Mouse (Mus musculus) megakaryocyte, embryonic 14.5 days (primary cell): ENCODE data around the gene 2010111I01Rik. TPM values are rescaled to one million over a fixed set of nuclear protein-coding genes. Genes with fewer than 3 reads are reported as not detected.
A peak's percentile ranks its signal among the peaks of the same experiment; 100 is the strongest.

Source experiments
- H3K27me3 ChIP-seq: replicated peaks from 2 replicates; pipeline ENCODE3; 2012; ENCODE audit warnings: inconsistent platforms
- H3K36me3 ChIP-seq: replicated peaks from 2 replicates; pipeline ENCODE3; 2012; ENCODE audit warnings: low read length, inconsistent platforms, mixed read lengths
- H3K4me1 ChIP-seq: 2 replicates; pipeline ENCODE4 v1.6.1; 2012; ENCODE audit warnings: inconsistent platforms
- H3K4me3 ChIP-seq: replicated peaks from 2 replicates; pipeline ENCODE3; 2012; ENCODE audit warnings: moderate library complexity, mild to moderate bottlenecking, inconsistent platforms
- H3K9me3 ChIP-seq: 2 replicates; pipeline ENCODE4 v1.6.1; 2012; ENCODE audit warnings: inconsistent platforms
- FLI1 ChIP-seq: IDR thresholded peaks from 2 replicates; pipeline ENCODE4 v1.6.1; 2012; ENCODE audit warnings: low read length, inconsistent platforms, mixed read lengths
- GATA1 ChIP-seq: IDR thresholded peaks from 3 replicates; pipeline ENCODE4 v1.6.1; 2012; ENCODE audit warnings: mixed read lengths, low read length, inconsistent platforms, borderline replicate concordance
- polyA plus RNA-seq: library from polyadenylated mRNA; stranded (reverse); fragments of >175 nt; gene quantifications from 2 replicates; pipeline ENCODE4 v1.2.3, GENCODE M21; 2012; ENCODE audit warnings: low replicate concordance; ENCODE audit not compliant: insufficient read depth

2010111I01Rik gene
- polyA plus RNA-seq, 1 experiment: 46.5 TPM

DNA sequence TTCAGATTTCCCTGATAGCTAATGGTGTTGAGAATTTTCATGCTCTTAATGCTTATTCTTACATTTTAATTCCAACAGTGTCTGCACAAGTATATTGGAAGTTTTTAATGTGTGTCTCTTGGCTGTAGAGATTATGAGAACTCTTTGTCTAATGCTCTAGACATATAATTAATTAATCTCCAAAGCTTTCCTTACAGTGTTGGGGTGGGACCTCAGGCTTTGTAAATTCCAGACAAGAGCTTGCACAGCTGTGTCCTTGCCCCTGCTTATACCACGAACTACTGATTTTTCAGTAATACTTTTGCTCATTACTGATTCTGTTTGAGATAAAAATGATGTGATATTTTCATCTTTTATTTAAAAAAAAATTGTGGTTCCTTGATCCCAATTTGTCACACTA, 74.2 kb downstream of the 2010111I01Rik start:
- H3K4me1 ChIP-seq: peaks cover 28% of the 10 kb centered on the region
- peaks cover 2% of the 10 kb centered on the region for H3K27me3 ChIP-seq
- no peaks in the 10 kb centered on the region for H3K36me3 ChIP-seq
- TF ChIP-seq GATA1 (no peak), FLI1 (no peak)
- no peaks in the 10 kb centered on the region for H3K9me3 ChIP-seq
- no peak overlapping the region for H3K4me3 ChIP-seq

DNA sequence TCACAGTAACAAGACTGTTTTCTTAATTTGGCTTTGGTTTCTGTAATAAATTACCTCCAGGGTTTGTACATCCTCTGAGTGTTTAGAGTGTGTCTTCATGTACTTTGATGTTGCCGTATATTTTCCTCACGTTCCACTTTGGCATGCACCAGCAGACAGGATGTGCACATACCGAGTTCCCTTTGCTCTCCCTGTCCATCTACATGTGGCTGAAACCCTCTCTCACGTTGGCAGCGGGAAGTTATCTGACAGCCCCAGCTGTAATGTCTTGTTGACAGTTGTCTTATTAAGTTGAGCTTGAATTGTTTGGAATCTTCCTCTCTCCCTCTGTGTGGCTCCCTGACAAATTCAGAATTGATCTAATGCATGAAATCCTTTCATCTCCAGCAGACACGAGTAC, 74.6 kb downstream of the 2010111I01Rik start:
- H3K4me3 ChIP-seq: peak overlapping the region; percentile 33
- H3K36me3 ChIP-seq: no peaks in the 10 kb centered on the region
- TF ChIP-seq FLI1 (no peak), GATA1 (no peak)
- peaks cover 28% of the 10 kb centered on the region for H3K4me1 ChIP-seq
- H3K9me3 ChIP-seq: no peaks in the 10 kb centered on the region
- H3K27me3 ChIP-seq: peaks cover 2% of the 10 kb centered on the region

DNA sequence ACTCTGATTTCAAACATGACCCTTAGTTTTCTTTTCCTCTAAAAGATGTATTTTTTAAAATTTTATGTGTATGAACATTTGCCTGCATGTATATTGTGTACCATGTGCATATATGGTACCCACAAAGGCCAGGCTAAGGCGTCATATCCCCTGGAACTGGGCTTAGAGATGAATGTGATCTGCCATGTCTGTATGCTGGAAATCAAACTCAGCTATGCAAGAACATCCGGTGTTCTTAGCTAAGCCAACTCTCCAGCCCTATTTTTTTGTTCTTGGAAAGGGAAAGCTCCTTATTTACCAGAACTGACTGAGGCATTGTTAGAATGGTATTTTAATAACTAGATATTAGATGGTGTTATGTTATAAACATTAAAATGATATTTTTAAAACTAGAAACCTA, 75.2 kb downstream of the 2010111I01Rik start:
- Histone ChIP-seq H3K4me1 (peaks cover 28% of the 10 kb centered on the region), H3K27me3 (peaks cover 2% of the 10 kb centered on the region), H3K36me3 (no peaks in the 10 kb centered on the region), H3K9me3 (no peaks in the 10 kb centered on the region), H3K4me3 (peak overlapping the region; percentile 47)
- no peak for TF ChIP-seq FLI1
- no peak for TF ChIP-seq GATA1

DNA sequence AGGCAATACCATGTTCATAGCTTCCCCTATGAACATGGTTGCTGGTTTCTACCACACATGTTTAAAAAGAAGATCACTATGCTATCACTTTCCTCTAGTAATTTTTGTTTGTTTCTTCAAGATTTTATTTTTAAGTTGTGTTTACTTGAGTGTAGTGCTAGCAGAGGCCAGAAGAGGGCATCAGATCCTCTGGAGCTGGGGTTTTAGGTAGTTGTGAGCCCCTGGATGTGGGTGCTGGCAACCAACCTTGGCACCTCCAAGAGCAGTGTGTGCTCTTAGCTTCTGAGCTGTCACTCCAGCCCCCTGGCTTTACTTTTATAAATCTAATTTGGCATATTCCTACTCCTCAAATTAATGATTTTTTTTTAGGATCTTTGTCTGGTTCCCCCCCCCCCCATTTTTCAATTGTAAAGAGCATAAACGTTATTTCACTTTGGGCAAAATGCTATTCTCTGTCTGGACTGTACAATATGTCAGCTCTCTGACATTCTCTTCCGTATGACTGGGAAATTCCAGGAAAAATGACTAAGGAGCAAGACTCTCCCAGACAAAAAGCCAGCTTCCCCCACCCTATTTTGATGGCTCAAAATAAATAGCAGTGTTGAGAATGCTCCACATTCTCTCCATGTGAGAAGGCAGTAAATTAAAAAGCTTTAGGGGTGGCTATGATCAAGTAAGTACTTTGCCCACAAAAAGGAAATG, 81.0 kb downstream of the 2010111I01Rik start:
- H3K4me1 ChIP-seq: peaks cover 15% of the 10 kb centered on the region
- H3K9me3 ChIP-seq: peaks cover 3% of the 10 kb centered on the region
- H3K4me3 ChIP-seq: no peak overlapping the region
- H3K27me3 ChIP-seq: no peaks in the 10 kb centered on the region
- no peaks in the 10 kb centered on the region for H3K36me3 ChIP-seq
- TF ChIP-seq FLI1 (no peak), GATA1 (no peak)

DNA sequence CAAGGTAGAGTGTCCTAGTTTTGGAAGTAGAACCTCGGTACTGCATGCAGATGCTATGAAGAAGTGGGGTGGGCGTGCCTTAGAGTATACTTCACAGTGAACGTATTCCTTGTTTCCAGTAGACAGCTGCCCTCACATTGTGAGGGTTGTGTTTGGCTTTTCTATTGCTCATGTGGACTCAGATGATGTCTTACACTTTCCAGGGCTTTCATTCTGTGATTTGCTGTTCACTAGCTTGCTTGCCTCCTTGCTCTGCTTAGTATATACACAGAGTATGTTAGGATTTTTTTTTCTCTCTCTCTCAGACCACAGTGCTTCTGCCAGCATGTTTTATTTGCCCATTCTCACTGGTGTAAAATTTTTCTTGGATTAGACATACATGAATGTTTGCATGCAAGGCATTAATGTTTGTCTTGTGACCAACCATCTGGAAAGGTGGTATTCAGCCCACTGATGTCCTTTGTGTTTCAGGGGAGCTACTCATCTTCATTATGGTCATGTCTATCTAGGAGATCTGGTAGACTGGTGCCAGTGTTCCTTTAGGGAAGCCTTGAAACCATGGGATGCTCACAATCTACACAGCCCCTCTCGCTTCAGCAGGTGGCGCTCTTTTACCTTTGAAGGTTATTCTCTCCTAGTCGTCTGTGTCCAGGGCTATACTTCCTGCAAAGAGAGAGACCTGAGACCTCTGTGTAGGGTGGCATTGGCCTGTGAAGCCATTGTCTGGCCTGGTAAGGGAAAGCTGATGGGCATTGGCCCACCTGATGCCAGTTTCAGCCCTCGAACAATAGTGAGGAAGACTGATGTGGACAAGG, 81.7 kb downstream of the 2010111I01Rik start:
- H3K27me3 ChIP-seq: no peaks in the 10 kb centered on the region
- no peak for TF ChIP-seq GATA1
- TF ChIP-seq FLI1: no peak
- no peak overlapping the region for H3K4me3 ChIP-seq
- 0 out of 2 replicates have a peak, but pooled peaks cover 10% of the 10 kb centered on the region for H3K4me1 ChIP-seq
- peaks cover 3% of the 10 kb centered on the region for H3K9me3 ChIP-seq
- no peaks in the 10 kb centered on the region for H3K36me3 ChIP-seq

DNA sequence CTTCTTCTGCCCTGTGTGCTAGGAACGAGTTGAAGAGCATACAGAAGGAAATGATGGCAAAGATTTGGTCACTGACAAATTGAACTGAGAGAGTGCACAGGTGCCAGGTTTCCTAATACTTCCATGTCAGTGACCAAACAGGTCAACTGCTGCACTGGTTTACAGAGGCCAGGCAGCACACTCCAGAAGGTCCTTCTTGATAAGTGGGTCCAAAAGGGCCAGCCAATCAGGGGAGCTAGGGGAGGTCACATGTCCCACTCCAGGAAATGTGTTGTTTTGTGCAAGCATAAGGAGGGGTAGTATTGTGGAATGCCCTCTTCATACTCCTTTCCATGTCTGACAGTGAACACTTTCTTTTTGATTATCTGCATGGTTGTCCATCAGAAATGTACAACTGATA, 99.0 kb downstream of the 2010111I01Rik start:
- H3K27me3 ChIP-seq: no peaks in the 10 kb centered on the region
- peaks cover 9% of the 10 kb centered on the region for H3K4me1 ChIP-seq
- H3K9me3 ChIP-seq: no peaks in the 10 kb centered on the region
- no peak for TF ChIP-seq GATA1
- no peak for TF ChIP-seq FLI1
- no peak overlapping the region for H3K4me3 ChIP-seq
- peaks cover 13% of the 10 kb centered on the region for H3K36me3 ChIP-seq

DNA sequence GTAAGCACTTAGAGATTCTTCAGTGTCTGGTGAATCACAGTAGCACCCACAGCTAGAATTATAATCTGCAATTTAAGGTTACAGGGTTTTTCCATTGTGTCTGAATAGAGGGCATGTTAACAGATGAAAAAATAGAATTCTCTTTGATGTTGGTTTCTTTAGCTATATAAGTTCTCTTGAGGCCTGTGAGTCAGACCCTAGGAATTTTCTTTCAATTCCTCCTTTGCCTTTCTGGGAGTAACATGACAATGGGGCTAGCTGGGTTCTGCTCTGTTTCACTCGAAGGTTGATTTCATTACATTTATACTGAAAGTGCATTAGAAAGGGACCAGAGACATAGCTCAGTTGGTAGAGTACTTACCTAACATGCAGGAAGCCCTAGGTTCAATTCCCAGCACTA, 101.9 kb downstream of the 2010111I01Rik start:
- Histone ChIP-seq H3K27me3 (no peaks in the 10 kb centered on the region), H3K9me3 (no peaks in the 10 kb centered on the region), H3K4me1 (peaks cover 9% of the 10 kb centered on the region), H3K4me3 (no peak overlapping the region), H3K36me3 (peaks cover 13% of the 10 kb centered on the region)
- no peak for TF ChIP-seq GATA1
- no peak for TF ChIP-seq FLI1

DNA sequence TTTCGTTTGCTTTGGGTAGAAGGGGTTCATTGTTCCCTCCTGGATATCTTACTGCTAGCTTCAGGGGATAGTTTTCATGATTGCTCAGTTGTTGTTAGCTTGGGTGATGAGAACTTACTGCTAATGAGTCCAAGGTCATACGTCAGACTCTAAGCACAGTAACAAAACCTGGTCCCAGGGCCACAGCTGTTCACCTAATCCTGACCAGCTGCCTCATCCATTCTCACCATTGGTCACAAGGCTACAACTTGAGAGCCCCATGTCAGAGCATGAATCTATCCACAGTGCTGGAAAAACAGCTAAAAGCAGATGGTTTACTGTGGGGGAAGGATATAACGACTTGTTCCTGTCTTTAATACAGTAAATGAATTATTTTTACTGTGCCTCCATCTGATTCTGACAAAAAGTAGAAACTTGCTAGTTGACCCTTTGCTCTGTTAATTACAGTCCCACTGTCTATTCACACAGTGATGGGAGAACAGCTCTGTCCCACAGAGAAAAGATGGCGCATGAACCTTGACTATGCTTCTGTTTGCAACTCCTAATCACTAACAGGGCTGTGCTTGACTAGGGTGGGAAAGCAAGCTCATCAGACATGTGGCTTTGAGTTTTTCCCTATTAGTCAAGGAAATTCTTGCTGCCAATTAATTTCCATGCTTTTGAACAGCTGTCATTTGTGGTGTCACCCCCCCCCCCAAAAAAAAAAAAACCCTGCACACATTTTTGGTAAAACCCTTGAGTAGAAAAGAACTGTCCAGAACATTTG, 103.9 kb downstream of the 2010111I01Rik start:
- Histone ChIP-seq H3K36me3 (peaks cover 10% of the 10 kb centered on the region), H3K27me3 (no peaks in the 10 kb centered on the region), H3K9me3 (no peaks in the 10 kb centered on the region), H3K4me1 (peaks cover 6% of the 10 kb centered on the region), H3K4me3 (no peak overlapping the region)
- TF ChIP-seq FLI1: no peak
- TF ChIP-seq GATA1: no peak

DNA sequence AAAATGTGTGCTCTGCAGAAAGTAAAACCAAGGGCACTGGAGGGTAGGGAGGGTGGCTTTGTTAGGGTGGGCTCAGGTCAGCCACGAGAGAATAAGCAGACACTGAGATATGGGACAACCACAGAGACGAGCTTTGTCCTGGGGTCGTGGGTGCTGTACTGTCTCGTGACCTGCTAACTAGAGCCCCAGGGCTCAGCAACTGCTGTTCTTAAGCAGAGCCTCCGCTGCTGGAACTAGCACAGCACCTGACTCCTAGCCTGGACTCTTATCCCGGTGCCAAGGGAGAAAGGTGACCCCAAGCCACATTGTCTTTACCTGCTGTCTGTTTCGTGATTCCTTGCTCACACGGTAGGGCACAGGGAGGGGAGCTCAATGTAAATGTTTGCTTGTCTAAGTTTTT, 107.2 kb downstream of the 2010111I01Rik start:
- Histone ChIP-seq H3K4me3 (no peak overlapping the region), H3K36me3 (peaks cover 15% of the 10 kb centered on the region)
- TF ChIP-seq GATA1: no peak
- no peak for TF ChIP-seq FLI1

More for the DNA sequence above, 107.2 kb downstream of the 2010111I01Rik start:
- no peaks in the 10 kb centered on the region for H3K4me1 ChIP-seq
- H3K9me3 ChIP-seq: peaks cover 6% of the 10 kb centered on the region; the same call in 1 of the 2 replicates
- H3K27me3 ChIP-seq: no peaks in the 10 kb centered on the region
